Mouse (Mus musculus) G1E (cell line): Measurements from ENCODE around the gene Tulp4. TPM values are rescaled to one million over a fixed set of nuclear protein-coding genes. Genes with fewer than 3 reads are reported as not detected.
"Not testable (repeated sequence)": the region's sequence is repeated elsewhere in the genome, so short reads cannot be mapped to it uniquely, and the experiment has no call there.

Experiments
- ATAC-seq: 2 replicates; pipeline ENCODE4 v1.8.0; 2016; ENCODE audit warnings: mild to moderate bottlenecking; ENCODE audit not compliant: insufficient number of reproducible peaks, poor library complexity, low FRiP score, severe bottlenecking; ENCODE audit errors: extremely low read depth
- DNase-seq: peaks from one replicate; pipeline ENCODE4 v3.0.0; 2012; ENCODE audit warnings: low spot score
- H3K27me3 ChIP-seq: 2 replicates; pipeline ENCODE4 v1.6.1; 2012; ENCODE audit warnings: mild to moderate bottlenecking, low read length, inconsistent platforms; ENCODE audit not compliant: insufficient read depth
- H3K36me3 ChIP-seq: replicated peaks from 2 replicates; pipeline ENCODE3; 2012; ENCODE audit warnings: mild to moderate bottlenecking, inconsistent platforms
- H3K4me1 ChIP-seq: 2 replicates; pipeline ENCODE4 v1.6.1; 2012; ENCODE audit warnings: low read depth, low read length, inconsistent platforms, mixed read lengths; ENCODE audit not compliant: insufficient read depth
- H3K4me3 ChIP-seq: 2 replicates; pipeline ENCODE4 v1.5.1; 2012; ENCODE audit warnings: low read depth, mild to moderate bottlenecking, inconsistent platforms, low read length, moderate library complexity, mixed read lengths
- H3K9me3 ChIP-seq: replicated peaks from 2 replicates; pipeline ENCODE4 v1.6.1; 2012; ENCODE audit warnings: inconsistent platforms
- polyA plus RNA-seq: library from polyadenylated mRNA; stranded (reverse); fragments of >175 nt; gene quantifications from 2 replicates; pipeline ENCODE4 v1.2.3, GENCODE M21; 2012
- total RNA-seq, 2 experiments: library from RNA; stranded (forward) in 1 of 2; stranded (reverse) in 1 of 2; fragments of 200-1000 nt in 1 of 2; fragments of >200 nt in 1 of 2; fragmentation: Nextera tagmentation in 1 of 2; gene quantifications; 2 replicates each; pipeline ENCODE4 v1.2.3; 2014 to 2017

Tulp4 gene
- total and polyA plus RNA-seq, 3 experiments = 19.3 to 61.2 (median 53.0) TPM

GRCm38 (mm10) chr17:6256400-6257069 lies 150.3 kb downstream of the Tulp4 start, which contains the start of gene Tmem181a:
TSS of gene Tmem181a (plus strand) at chr17:6256860.
- ATAC-seq, DNase-seq, H3K27me3 ChIP-seq, H3K9me3 ChIP-seq, H3K36me3 ChIP-seq, H3K4me3 ChIP-seq, H3K4me1 ChIP-seq: not testable (repeated sequence)

DNA sequence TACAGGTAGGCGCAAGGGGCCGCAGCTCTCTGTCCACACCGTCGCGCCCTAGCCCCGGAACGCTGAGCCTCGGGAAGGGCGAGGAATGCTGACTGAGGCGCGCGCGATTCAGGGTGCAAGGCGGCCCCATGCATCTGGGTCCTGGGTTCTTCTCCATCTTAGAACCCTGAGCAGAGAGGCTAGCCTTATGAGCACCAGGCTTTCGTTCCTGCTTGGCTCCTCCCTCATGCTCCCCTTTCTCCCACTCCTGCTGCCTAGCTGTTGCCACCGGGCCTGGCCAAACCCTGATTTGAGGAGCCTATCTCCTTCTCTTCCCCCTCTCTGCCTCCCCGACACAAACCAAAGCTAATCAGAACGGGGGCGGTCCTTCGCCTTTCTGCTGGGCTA lies 150.8 kb downstream of the Tulp4 start:
- not testable (repeated sequence) for DNase-seq, H3K9me3 ChIP-seq, H3K27me3 ChIP-seq, H3K36me3 ChIP-seq, H3K4me1 ChIP-seq, ATAC-seq, H3K4me3 ChIP-seq

DNA sequence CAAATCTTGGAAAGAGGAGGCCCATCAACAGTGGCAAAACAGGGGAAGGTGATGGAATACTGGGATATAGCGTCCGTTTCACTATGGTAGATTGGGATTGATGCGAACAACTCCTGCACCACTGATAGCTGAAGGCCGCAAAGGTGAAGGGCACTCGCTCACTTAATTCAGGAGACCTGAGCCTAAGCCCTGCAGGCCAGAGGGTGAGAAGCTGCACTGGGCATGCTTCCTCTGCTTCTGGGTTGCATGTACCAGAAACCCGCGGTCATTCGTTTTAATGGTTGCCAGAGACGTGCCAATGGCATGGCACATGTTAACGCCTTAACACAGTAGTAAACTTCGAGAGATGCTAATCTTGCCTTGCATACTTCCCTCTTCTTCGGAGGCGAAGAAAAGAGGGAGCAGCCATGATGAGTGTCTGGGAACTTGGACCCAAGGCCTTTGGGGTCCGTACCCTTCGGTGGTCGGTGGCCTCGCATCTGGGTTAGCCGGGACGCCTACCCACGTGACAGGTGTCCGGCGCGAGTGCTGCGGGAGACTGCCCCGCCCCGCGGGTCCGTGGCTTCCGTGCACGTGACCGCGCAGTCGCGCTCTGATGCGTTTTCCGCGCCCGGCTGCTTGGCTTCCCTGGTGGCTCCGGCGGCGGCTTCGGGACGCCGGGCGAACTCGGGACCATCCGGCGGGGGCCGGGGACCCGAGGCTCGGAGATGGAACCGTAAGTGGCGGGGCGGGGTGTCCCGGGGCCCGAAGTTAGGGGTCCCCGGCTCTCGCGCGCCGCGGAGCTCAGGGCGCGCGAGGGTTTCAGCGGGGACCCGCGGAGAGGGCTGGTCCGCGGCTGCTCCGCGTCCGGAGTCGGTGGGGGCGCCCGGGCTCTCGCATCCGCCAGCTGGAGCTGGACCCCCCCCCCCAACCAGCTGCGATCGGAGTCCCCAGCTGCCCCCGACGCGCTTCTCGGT lies 163.9 kb downstream of the Tulp4 start:
- H3K9me3 ChIP-seq, DNase-seq, H3K27me3 ChIP-seq, H3K36me3 ChIP-seq, H3K4me3 ChIP-seq, ATAC-seq, H3K4me1 ChIP-seq: not testable (repeated sequence)

GRCm38 (mm10) chr17:6270840-6271239 lies 164.6 kb downstream of the Tulp4 start:
- H3K9me3 ChIP-seq = not testable (repeated sequence)

GRCm38 (mm10) chr17:6271970-6272369 lies 165.7 kb downstream of the Tulp4 start:
- not testable (repeated sequence) for H3K4me1 ChIP-seq, H3K4me3 ChIP-seq, DNase-seq

More at GRCm38 (mm10) chr17:6270840-6271239, 164.6 kb downstream of the Tulp4 start:
- ATAC-seq, H3K36me3 ChIP-seq, H3K4me3 ChIP-seq, H3K27me3 ChIP-seq, H3K4me1 ChIP-seq, DNase-seq: not testable (repeated sequence)

DNA sequence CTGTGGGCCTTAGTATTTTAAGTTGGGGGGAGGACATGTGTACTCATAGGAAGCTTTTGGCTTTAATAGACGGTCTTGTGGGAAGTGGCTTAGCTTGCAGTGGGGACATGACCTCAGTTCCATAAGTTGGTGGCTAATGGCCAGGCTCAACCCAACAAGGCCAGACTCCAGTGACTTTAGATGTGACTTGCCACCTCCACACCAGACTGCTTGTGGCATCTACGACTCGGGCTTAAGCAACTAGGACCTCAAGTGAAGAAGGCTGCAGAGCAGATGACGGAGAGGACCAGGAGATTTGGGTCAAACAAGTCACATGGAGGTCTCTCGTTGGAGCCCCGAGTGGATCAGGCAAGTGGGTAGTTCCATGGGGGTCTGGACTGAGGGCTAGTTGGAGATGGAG lies 168.5 kb downstream of the Tulp4 start:
- H3K4me3 ChIP-seq, H3K36me3 ChIP-seq, H3K4me1 ChIP-seq, H3K27me3 ChIP-seq, DNase-seq, H3K9me3 ChIP-seq, ATAC-seq: not testable (repeated sequence)

More at GRCm38 (mm10) chr17:6271970-6272369, 165.7 kb downstream of the Tulp4 start:
- H3K36me3 ChIP-seq, ATAC-seq, H3K27me3 ChIP-seq, H3K9me3 ChIP-seq: not testable (repeated sequence)

DNA sequence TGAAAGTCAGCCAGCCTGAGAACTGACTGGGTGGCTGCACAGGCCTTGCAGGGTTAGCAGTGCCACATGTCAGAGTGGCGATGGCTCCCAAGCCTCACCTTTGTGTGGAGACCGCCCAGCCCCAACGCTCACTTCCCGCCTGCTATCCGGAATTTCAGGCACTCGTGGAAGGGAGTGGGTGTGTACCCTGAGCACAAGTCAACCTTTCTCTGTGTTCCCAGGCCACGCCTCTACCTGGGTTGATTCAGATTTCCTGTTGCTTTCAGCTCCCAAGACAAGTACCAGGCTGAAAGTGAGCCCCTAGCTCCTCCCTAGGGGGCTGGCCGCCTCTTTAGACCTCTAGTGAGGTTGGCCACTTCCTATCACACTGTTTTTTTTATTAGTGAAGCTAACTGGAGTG lies 173.0 kb downstream of the Tulp4 start:
- ATAC-seq = not testable (repeated sequence)

DNA sequence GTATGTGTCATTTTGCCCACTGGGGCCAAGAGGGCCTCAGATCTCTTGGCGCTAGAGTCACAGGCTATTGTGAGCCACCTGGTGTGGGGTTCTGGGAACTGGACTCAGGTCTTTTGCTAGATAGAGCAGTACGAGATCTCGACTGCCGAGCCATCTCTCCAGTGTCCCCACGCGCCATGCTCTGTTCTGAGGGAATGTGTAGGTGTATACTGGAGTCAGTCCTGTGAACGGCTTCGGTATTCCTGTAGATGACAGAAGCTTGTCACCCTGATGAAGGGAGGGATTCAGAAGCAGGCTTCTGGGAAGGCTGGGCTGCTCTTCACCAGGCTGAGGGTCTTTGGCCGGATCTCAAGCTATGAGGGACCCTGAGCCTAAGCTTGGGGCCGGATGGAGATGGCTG lies 173.5 kb downstream of the Tulp4 start:
- H3K36me3 ChIP-seq, H3K4me1 ChIP-seq, ATAC-seq, H3K9me3 ChIP-seq, DNase-seq, H3K4me3 ChIP-seq, H3K27me3 ChIP-seq: not testable (repeated sequence)

More for the DNA sequence above, 173.0 kb downstream of the Tulp4 start:
- H3K9me3 ChIP-seq, H3K4me1 ChIP-seq, DNase-seq, H3K4me3 ChIP-seq, H3K36me3 ChIP-seq, H3K27me3 ChIP-seq: not testable (repeated sequence)

DNA sequence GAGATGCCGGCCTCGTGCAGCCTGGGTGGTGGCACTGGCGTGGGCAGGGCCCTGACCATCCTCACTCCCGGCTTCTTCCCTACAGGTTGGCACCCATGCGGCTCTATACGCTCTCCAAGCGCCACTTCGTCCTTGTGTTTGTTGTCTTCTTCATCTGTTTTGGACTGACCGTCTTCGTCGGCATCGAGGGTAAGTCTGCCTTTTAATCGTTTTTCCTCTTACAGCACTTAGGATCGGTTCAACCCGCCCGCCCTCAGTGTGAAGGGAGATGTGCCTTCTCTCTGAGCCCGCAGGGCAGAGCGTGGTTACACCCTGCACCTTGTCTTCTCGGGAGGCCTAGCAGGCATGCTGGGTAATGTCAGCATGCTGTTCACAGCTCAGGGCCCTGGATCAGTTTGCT lies 174.3 kb downstream of the Tulp4 start:
- DNase-seq, ATAC-seq, H3K36me3 ChIP-seq, H3K9me3 ChIP-seq, H3K27me3 ChIP-seq, H3K4me1 ChIP-seq, H3K4me3 ChIP-seq: not testable (repeated sequence)

GRCm38 (mm10) chr17:6283137-6283536 lies 176.9 kb downstream of the Tulp4 start:
- H3K4me1 ChIP-seq, H3K9me3 ChIP-seq, H3K4me3 ChIP-seq, H3K27me3 ChIP-seq, DNase-seq, H3K36me3 ChIP-seq, ATAC-seq: not testable (repeated sequence)

GRCm38 (mm10) chr17:6286169-6286568 lies 179.9 kb downstream of the Tulp4 start:
- H3K4me1 ChIP-seq, H3K9me3 ChIP-seq, H3K4me3 ChIP-seq, H3K36me3 ChIP-seq, H3K27me3 ChIP-seq, DNase-seq, ATAC-seq: not testable (repeated sequence)
